In the genomic region with DNA sequence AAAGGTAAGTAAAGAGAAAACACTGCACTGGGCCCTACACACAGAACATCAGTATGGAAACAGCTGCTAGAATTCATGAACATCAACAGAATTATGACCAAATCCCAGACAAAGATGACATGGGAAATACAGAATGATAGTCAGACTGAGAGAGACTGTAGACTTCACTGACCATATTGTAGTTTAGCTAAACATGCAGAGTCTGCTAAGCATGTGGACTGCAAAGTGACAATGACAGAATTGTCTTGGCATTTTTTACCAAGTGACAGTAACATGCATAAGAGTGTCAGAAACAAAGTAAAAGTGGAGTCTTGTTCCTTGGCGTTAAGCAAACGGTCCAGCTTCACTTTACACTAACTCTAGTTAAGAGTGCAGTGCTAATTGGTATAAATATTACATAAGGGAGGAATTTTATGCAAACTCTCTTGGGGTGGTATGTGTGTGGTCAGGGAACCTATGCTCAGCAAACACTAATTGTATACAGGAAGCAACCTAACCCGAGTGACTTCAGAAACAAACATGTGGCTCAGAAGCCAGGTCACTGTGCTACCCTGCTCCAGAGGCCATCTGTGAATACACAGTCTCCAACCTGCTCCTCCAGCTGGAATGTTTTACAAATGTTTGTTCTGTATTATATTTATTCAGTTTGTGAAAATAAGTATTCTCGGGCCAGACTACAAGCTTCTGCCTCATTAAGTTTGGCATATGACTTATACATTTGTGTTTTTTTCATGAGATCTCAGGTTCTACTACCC, we compare ENCODE assay signal across 30 mouse cellular contexts.
DNase-seq lines count a peak whose midpoint lies in the region; ATAC-seq and TF ChIP-seq lines count a peak whose summit lies in the region.
"Had no signal": no experiment of that assay in that cellular context is flagged by ENCODE, and none has a peak within 500 bp of the region (broad histone marks: within the 10 kb centered on the region; RNA-seq: fewer than 3 reads in every experiment).

No protein-coding gene starts in this region.

- no peaks in the 10 kb centered on the region for H3K9me3 ChIP-seq in forebrain, postnatal 0 days (ENCODE audit: low read length)
- H3K9me3 ChIP-seq: G1E; heart, embryonic 10.5 days; heart, embryonic 15.5 days; hindbrain, embryonic 12.5 days; intestine, embryonic 15.5 days; limb, embryonic 12.5 days; lung, embryonic 15.5 days; megakaryocyte, embryonic 14.5 days; midbrain, embryonic 12.5 days; neural tube, embryonic 12.5 days had no signal

- no peaks in the 10 kb centered on the region for H3K36me3 ChIP-seq in forebrain, postnatal 0 days (ENCODE audit: insufficient read depth)
- H3K36me3 ChIP-seq: G1E; heart, embryonic 10.5 days; heart, embryonic 15.5 days; hindbrain, embryonic 12.5 days; intestine, embryonic 15.5 days; limb, embryonic 12.5 days; lung, embryonic 15.5 days; midbrain, embryonic 12.5 days; neural tube, embryonic 12.5 days had no signal

- H3K27ac ChIP-seq in forebrain, postnatal 0 days (ENCODE audit: low read depth, low read length): no peak overlapping the region
- H3K27ac ChIP-seq: heart, embryonic 10.5 days; heart, embryonic 15.5 days; hindbrain, embryonic 12.5 days; hindbrain, postnatal 0 days; intestine, embryonic 15.5 days; kidney, postnatal 0 days; limb, embryonic 12.5 days; lung, embryonic 15.5 days; midbrain, embryonic 12.5 days; neural tube, embryonic 12.5 days had no signal

- no peak overlapping the region for H3K9ac ChIP-seq in forebrain, postnatal 0 days
- H3K9ac ChIP-seq: heart, embryonic 15.5 days; hindbrain, embryonic 12.5 days; intestine, embryonic 15.5 days; limb, embryonic 12.5 days; lung, embryonic 15.5 days; midbrain, embryonic 12.5 days; neural tube, embryonic 12.5 days had no signal

- no peak for TF ChIP-seq CTCF in forebrain, postnatal 0 days (IDR thresholded peaks at IDR 0.05; ENCODE audit: low read depth)

- 67% methylated on average over 4 of the region's 4 CpGs for WGBS in forebrain, postnatal 0 days

- H3K4me2 ChIP-seq in forebrain, postnatal 0 days (ENCODE audit: low read depth): no peak overlapping the region
- H3K4me2 ChIP-seq: heart, embryonic 15.5 days; hindbrain, embryonic 12.5 days; intestine, embryonic 15.5 days; limb, embryonic 12.5 days; liver, embryonic 11.5 days; lung, embryonic 15.5 days; midbrain, embryonic 12.5 days; neural tube, embryonic 12.5 days had no signal

- peak; percentile 30 for ATAC-seq in frontal cortex, adult (ENCODE audit: low TSS enrichment)
- ATAC-seq in forebrain, postnatal 0 days: peak; percentile 88
- ATAC-seq: hindbrain, postnatal 0 days; intestine, embryonic 15.5 days had no signal

- peak; percentile 15 for DNase-seq in cerebellum, adult 9-10 months
- no peak for DNase-seq in cerebellum, postnatal 10 days
- no peak for DNase-seq in frontal cortex, adult 2 months (ENCODE audit: extremely low spot score in 1 of 2, low spot score in 1 of 2)
- DNase-seq in forebrain, postnatal 0 days: peak; percentile 63
- no peak for DNase-seq in liver
- no peak for DNase-seq in kidney, postnatal 36 days
- DNase-seq: adrenal gland, postnatal 14 days; cerebellum, adult 2 months; gastrocnemius, postnatal 14 days; heart, adult 11 months; kidney, adult 8-10 months; lung, postnatal 36 days; right cerebral cortex, adult 18-20 months; spleen, adult 18-20 months; thymus, postnatal 25 days had no signal

- no peak overlapping the region for H3K4me3 ChIP-seq in forebrain, postnatal 0 days (ENCODE audit: low read depth, low read length)
- H3K4me3 ChIP-seq: heart, embryonic 10.5 days; heart, embryonic 15.5 days; hindbrain, embryonic 12.5 days; intestine, embryonic 15.5 days; limb, embryonic 12.5 days; lung, embryonic 15.5 days; megakaryocyte, embryonic 14.5 days; midbrain, embryonic 12.5 days; myocyte; neural tube, embryonic 12.5 days had no signal

- no peaks in the 10 kb centered on the region for H3K4me1 ChIP-seq in forebrain, postnatal 0 days (ENCODE audit: insufficient read depth)
- H3K4me1 ChIP-seq: heart, embryonic 10.5 days; heart, embryonic 15.5 days; hindbrain, embryonic 12.5 days; intestine, embryonic 15.5 days; lung, embryonic 15.5 days; megakaryocyte, embryonic 14.5 days; midbrain, embryonic 12.5 days; neural tube, embryonic 12.5 days had no signal

- no peaks in the 10 kb centered on the region for H3K27me3 ChIP-seq in forebrain, postnatal 0 days (ENCODE audit: insufficient read depth, low read length)
- H3K27me3 ChIP-seq: heart, embryonic 15.5 days; hindbrain, embryonic 12.5 days; intestine, embryonic 15.5 days; limb, embryonic 12.5 days; lung, embryonic 15.5 days; megakaryocyte, embryonic 14.5 days; midbrain, embryonic 12.5 days; neural tube, embryonic 12.5 days had no signal

Comparison
In these comparisons a context has a peak if more than half of its experiments do, and no peak if none do; other contexts are left out.
1. DNase-seq: peak in cerebellum, adult 9-10 months (single experiment) and forebrain, postnatal 0 days (single experiment); none in cerebellum, postnatal 10 days (0 of 2), frontal cortex, adult 2 months (0 of 2), liver (single experiment) and kidney, postnatal 36 days (0 of 2).